Mouse (Mus musculus) cerebellum, adult 11-12 months (tissue): ENCODE data around the gene Zfp689.
"Not testable (repeated sequence)": the region's sequence is repeated elsewhere in the genome, so short reads cannot be mapped to it uniquely, and the experiment has no call there.

Experiments
- DNase-seq: peaks from one replicate; pipeline ENCODE4 v3.0.0; 2022

Zfp689 gene

DNA sequence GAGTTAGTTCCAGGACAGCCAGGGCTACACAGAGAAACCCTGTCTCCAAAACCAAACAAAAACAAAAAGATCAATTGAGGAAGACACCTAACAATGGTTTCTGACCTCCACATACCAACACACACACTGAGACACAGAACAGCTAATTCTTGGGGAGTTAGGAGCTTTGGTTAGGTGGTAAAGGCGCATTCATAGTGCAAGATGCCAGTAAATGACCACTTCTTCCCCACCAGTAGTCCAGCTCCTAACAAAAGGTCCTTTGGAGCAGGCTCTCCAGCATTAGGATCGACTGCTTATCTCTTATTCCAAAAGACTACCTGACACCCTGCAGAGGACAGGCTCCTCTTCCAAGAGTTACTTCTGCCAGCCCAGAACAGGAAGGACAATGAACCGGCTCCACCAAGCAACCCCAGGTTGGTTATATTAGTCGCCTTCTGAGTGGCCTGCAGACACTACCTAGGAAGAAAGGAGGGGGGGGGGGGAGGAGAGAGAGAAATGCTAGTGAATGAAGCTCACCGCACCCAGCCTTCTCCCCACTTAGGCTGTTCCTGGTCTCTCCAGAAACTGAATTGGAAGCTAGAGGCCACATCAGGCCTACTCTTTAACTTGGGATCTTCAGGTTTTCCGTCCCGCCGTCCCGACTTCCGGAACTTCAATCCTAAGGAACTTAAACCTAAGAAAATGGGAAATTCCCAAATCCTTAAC lies 21.2 kb upstream of the Zfp689 start:
- no peak for DNase-seq

DNA sequence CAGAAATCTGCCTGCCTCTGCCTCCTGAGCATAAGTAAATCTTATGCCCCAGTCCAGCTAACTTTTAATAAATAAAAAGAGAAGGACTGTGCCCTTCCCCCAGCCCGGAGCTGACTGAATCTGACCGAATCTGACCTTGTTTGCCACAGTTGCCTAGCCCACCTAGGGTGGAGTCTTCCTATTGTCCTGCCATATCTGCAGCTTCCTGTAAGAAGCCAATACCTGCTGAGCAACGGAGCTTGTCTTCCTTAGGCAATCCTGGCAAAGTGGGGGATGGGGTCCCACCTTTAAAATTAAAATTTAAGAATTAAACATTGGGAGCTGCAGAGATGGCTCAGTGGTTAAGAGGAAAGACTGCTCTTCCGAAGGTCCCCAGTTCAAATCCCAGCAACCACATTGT lies 17.6 kb upstream of the Zfp689 start:
- DNase-seq, result no peak

DNA sequence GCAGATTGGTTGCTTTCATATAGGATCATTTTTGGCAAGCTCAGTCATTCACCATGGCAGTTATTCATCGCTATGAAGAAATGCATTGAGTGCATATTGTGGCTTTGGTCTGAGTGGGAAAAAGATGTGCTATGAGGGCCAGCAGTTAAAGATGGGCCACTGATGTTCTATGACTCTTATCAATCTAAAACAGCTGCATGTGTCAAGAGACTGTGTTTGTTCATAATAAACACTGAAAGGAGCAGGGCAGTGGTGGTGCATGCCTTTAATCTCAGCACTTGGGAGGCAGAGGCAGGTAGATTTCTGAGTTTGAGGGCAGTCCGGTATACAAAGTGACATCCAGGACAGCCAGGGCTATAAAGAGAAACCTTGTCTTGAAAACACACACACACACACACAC lies 16.7 kb upstream of the Zfp689 start:
- not testable (repeated sequence) for DNase-seq

DNA sequence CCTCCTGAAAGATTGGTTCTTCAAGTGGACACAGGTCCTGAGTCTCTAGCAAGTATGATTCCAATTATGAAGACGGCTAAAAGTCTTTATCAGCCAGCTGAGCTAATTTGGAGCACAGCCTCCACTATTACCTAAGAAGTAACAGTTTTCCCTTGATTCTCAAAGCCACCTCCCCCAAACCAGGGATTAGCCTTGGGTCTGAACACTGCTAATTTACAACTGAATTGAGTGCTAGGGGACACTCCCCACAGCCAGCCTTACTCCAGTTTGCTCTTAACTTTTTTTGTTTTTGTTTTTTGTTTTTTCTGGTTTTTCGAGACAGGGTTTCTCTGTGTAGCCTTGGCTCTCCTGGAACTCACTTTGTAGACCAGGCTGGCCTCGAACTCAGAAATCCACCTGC lies 16.2 kb upstream of the Zfp689 start:
- no peak for DNase-seq

GRCm38 (mm10) chr7:127459311-127459710 lies 10.4 kb upstream of the Zfp689 start, which contains the start of gene Prr14:
TSS of gene Prr14 (plus strand) at chr7:127459611.
- DNase-seq, result not testable (repeated sequence)

- not testable (repeated sequence) for DNase-seq
These were observed 9.6 kb upstream of the Zfp689 start for GRCm38 (mm10) chr7:127458371-127459122.

DNA sequence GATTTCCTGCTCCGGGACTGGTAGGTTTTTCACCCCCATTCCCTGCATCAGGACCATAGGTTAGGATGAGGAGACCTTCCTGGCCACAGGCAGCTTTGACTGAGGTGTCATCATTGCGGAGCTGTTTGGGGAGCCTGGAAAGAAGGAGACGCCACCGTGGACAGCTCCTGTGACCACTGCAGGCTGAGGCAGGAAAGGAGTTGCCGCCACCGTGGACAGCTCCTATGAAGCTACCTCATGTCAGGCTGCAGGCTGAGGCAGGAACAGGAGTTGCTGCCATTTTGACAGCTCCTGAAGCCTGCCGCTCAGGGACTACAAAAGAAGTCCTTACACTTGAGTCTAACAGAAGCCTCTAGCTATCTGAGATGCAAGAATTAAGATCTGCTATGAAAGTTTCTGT lies 5.9 kb upstream of the Zfp689 start:
- no peak for DNase-seq

- no peak for DNase-seq
These were observed 4.1 kb upstream of the Zfp689 start for GRCm38 (mm10) chr7:127453056-127453455.

- no peak for DNase-seq
These were observed 1.0 kb upstream of the Zfp689 start for GRCm38 (mm10) chr7:127449966-127450365.

DNA sequence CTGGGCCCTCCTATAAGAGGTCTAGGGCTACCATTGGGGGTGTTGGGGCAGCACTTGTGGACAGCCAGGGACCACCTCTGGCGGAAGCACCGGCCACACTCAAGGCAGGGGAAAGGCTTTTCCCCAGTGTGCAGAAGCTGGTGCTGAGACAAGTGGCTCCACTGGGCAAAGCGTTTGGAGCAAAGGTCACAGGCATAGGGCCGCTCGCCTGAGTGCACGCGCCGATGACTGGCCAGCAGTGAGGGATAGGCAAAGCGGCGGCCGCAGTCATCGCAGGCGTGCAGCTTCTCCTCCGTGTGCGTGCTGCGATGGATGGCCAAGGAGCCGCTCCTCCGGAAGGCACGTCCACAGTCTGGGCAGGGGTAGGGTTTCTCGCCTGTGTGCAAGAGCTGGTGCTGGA lies 5.0 kb downstream of the Zfp689 start:
- DNase-seq, result no peak

DNA sequence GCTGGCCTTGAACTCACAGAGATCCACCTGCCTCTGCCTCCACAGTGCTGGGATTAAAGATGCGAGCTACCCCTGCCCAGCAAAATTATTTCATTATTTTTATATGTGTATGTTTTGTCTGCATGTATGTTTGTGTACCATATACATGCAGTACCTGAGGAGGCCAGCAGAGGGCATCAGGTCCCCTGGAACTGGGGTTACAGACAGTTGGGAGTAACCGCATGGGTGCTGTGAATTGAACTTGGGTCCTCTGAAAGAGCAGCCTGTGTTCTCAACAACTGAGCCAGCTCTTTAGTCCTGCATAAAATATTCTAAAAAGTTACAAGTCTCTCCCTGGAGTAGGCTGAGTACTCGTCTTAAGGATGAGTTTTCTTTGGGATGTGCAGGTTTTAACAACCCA lies 11.2 kb downstream of the Zfp689 start:
- DNase-seq, result no peak

- no peak for DNase-seq
These were observed 13.8 kb downstream of the Zfp689 start for GRCm38 (mm10) chr7:127435206-127435605.

GRCm38 (mm10) chr7:127426354-127426753 lies 22.6 kb downstream of the Zfp689 start:
- DNase-seq, result no peak

DNA sequence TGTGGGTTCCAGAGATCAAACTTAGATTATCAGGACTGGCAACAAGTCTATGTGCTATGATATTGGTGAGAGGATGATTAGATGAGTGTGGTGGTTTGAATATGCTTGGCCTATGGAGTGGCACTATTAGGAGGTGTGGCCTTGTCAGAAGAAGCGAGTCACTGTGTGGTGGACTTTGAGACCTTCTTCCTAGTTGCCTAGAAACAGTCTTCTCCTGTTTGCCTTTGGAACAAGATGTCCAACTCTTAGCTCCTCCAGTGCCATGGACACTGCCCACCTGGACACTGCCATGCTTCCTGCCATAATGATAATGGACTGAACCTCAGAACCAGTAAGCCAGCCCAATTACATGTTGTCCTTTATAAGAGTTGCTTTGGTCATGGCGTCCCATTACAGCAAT lies 23.0 kb downstream of the Zfp689 start:
- DNase-seq, result no peak

GRCm38 (mm10) chr7:127425291-127425690 lies 23.7 kb downstream of the Zfp689 start:
- DNase-seq, result no peak

DNA sequence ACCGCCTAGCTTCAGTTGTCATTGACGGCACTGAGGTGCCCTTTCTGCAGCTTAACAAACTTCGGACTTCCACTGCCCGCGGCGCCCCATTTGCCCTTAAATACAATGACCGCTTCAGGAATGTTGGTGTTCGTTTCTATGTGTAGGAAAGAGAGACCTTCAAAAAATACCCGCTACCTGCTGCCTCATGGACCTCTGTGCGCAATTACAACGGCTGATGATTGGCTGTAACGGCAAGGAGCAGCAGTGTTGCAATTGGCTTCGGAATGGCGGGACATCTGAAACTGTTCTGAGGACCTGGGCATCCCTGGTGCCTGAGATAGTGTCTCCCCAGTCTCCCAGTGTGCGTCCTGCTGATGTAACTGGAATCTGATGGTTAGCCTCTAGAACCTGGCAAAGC lies 26.7 kb downstream of the Zfp689 start:
- DNase-seq, result no peak

- peak; percentile 87 for DNase-seq
These were observed 27.4 kb downstream of the Zfp689 start, which contains the start of gene Zfp688 for GRCm38 (mm10) chr7:127421388-127422191. TSS of gene Zfp688 (minus strand) at chr7:127422068.

DNA sequence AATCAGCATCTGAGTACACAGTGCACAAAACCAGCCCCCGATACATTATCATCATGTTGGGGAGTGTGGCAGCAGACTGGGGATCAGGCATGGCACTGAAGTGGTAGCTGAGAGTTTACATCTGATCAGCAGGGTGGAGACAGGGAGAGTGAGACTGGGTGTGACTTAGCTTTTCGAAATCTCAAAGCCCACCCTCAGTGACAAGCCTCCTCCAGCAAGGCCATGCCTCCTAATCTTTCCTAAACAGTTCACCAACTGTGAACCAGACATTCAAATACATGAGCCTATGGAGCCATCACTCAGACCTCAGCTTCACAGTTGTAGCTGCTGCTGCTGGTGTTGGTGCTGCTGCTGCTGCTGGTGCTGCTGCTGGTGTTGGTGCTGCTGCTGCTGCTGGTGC lies 37.5 kb downstream of the Zfp689 start:
- DNase-seq, result no peak

DNA sequence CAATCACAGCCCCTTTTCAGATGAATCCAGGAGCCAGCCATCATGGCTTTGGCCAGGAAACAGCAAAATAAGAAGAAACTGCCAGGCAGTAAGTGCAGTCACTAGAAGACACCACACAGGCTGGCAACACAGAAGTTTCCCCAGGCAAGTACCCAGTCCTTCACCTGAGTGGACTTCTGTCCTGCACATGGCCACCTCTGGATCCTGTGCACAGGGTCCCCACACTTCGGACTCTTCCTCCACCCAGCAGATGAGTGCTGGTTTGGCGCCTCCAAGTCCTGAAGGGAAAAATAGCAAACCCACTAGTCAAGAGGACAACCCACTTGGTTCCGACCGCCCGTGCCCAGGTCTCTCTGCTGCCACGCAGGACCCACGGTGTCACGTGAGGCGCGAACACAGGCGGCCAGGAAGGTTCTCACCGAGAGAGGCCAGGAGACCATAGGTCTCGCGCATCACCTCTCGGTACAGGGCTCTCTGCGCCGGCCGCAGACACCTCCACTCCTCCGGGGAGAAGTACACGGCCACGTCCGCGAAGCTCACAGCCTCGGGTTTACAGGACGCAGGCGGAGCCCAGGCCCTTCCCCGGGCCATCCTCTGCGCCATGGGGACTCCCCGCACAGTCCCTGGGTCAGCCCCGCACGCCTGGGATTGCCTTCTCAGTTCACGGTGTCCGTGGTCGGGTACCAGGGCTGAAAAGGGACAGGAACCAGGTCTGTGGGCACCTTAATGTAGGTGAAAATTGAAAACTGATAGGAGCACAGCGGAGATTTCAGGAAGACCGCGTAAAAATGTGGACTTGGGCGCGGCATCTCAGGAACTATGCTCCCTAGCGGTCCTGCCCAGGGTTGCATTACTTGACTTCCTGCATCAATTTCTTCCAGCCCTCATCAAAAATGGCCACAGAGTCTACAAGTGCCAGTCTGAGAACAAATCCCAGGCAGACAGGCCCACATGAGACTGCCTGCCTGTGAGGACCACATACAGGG lies 42.7 kb downstream of the Zfp689 start, which contains the start of gene Zfp764:
Gene Zfp764, minus strand, starts transcription at position 821 of the 986 bp plus-strand sequence.
- peak; percentile 88 for DNase-seq

GRCm38 (mm10) chr7:127404101-127404500 lies 44.9 kb downstream of the Zfp689 start:
- DNase-seq, result not testable (repeated sequence)

GRCm38 (mm10) chr7:127402980-127403379 lies 46.0 kb downstream of the Zfp689 start:
- DNase-seq, result no peak

- no peak for DNase-seq
These were observed 48.6 kb downstream of the Zfp689 start for GRCm38 (mm10) chr7:127400355-127400754.
